Mouse (Mus musculus) lung, postnatal 0 days (tissue): Measurements from ENCODE around the gene Zkscan1. TPM values are rescaled to one million over a fixed set of nuclear protein-coding genes. Genes with fewer than 3 reads are reported as not detected.

Experiments
- ATAC-seq: fragments of 200-750 bp; cut with Nextera tagmentation; 2 replicates; pipeline ENCODE4 v1.8.0; 2017; ENCODE audit warnings: moderate library complexity
- DNase-seq: peaks from one replicate; pipeline ENCODE4 v3.0.0-alpha.2; 2016; ENCODE audit warnings: low spot score
- H3K27ac ChIP-seq: fragments of 300-500 bp; sonication (generic); 2 replicates; pipeline ENCODE4 v1.5.1; 2014; ENCODE audit warnings: antibody characterized with exemption, mild to moderate bottlenecking, low read length, mixed read lengths
- H3K27me3 ChIP-seq: fragments of 300-500 bp; sonication (generic); replicated peaks from 2 replicates; pipeline ENCODE4 v1.6.1; 2014; ENCODE audit warnings: low read length, mixed read lengths; ENCODE audit not compliant: insufficient read depth
- H3K36me3 ChIP-seq: fragments of 300-500 bp; sonication (generic); 2 replicates; pipeline ENCODE4 v1.6.1; 2014; ENCODE audit warnings: low read length, mixed read lengths; ENCODE audit not compliant: insufficient read depth
- H3K4me1 ChIP-seq: fragments of 300-500 bp; sonication (generic); 2 replicates; pipeline ENCODE4 v1.6.1; 2014; ENCODE audit warnings: antibody characterized with exemption, low read depth, low read length, mixed read lengths; ENCODE audit not compliant: insufficient read depth
- H3K4me2 ChIP-seq: fragments of 300-500 bp; sonication (generic); replicated peaks from 2 replicates; pipeline ENCODE4 v1.6.1; 2014; ENCODE audit warnings: low read depth, mild to moderate bottlenecking, low read length, moderate library complexity, mixed read lengths
- H3K4me3 ChIP-seq: fragments of 300-500 bp; sonication (generic); 2 replicates; pipeline ENCODE4 v1.5.1; 2014; ENCODE audit warnings: low read depth, low read length
- H3K9ac ChIP-seq: fragments of 300-500 bp; sonication (generic); replicated peaks from 2 replicates; pipeline ENCODE4 v1.6.1; 2014; ENCODE audit warnings: low read depth, mild to moderate bottlenecking
- H3K9me3 ChIP-seq: fragments of 300-500 bp; sonication (generic); 2 replicates; pipeline ENCODE4 v1.6.1; 2016; ENCODE audit warnings: low read length, mixed read lengths
- CTCF ChIP-seq: IDR thresholded peaks from 2 replicates; pipeline ENCODE4 v1.5.1; 2016; ENCODE audit warnings: antibody characterized with exemption, mild to moderate bottlenecking
- EP300 ChIP-seq: IDR thresholded peaks from 2 replicates; pipeline ENCODE4 v1.6.1; 2016; ENCODE audit warnings: antibody characterized with exemption, mild to moderate bottlenecking, control low read depth
- WGBS: fragments of 180-500 bp; shearing (Covaris S2); extraction: QIAGEN DNeasy Blood & Tissue Kit; methylation state at CpG from one replicate; pipeline ENCODE4 v1.1.7; 2014; 5-methylcytosine and 5-hydroxymethylcytosine counted together
- polyA plus RNA-seq: library from polyadenylated mRNA; unstranded; fragments of >200 nt; fragmentation: Nextera tagmentation; extraction: Ambion mirVana; gene quantifications from 2 replicates; pipeline ENCODE4 v1.2.1, GENCODE M21; 2015

Gene Zkscan1
- polyA plus RNA-seq, 1 experiment from 2014 or later, result 8.2 TPM

GRCm38 (mm10) chr5:138116255-138117198, 31.6 kb downstream of the Zkscan1 start, which contains the start of gene Zscan21:
TSS of gene Zscan21 (plus strand) at chr5:138116903.
- H3K9ac ChIP-seq, result peak within 1 kb of the TSS; percentile 81
- no peaks in the 10 kb centered on the region for H3K36me3 ChIP-seq
- peaks cover 3% of the 10 kb centered on the region; the same call in 1 of the 2 replicates for H3K4me1 ChIP-seq
- H3K4me3 ChIP-seq, result peak within 1 kb of the TSS; percentile 67
- DNase-seq, result peak; percentile 97
- WGBS, result 6% methylated on average over 37 of the region's 38 CpGs
- H3K4me2 ChIP-seq, result peak within 1 kb of the TSS; percentile 69
- no peaks in the 10 kb centered on the region for H3K27me3 ChIP-seq
- TF ChIP-seq CTCF, result peak; percentile 46
- peak; percentile 69 for TF ChIP-seq EP300
- H3K9me3 ChIP-seq, result no peaks in the 10 kb centered on the region
- peak; percentile 99 for ATAC-seq
- H3K27ac ChIP-seq, result peak within 1 kb of the TSS; percentile 95

- Histone ChIP-seq H3K9ac (peak overlapping the region; percentile 81), H3K27ac (peak overlapping the region; percentile 95), H3K4me1 (peaks cover 3% of the 10 kb centered on the region; the same call in 1 of the 2 replicates), H3K36me3 (no peaks in the 10 kb centered on the region), H3K27me3 (no peaks in the 10 kb centered on the region), H3K4me3 (peak overlapping the region; percentile 67), H3K4me2 (peak overlapping the region; percentile 69), H3K9me3 (no peaks in the 10 kb centered on the region)
- peak; percentile 45 for DNase-seq
- no peak; the same call in 1 of the 2 replicates for ATAC-seq
- no peak for TF ChIP-seq CTCF
- no peak for TF ChIP-seq EP300
- WGBS, result 4% methylated on average over 16 of the region's 16 CpGs
Measured at GRCm38 (mm10) chr5:138117199-138118015, 32.5 kb downstream of the Zkscan1 start.

GRCm38 (mm10) chr5:138118041-138118440, 33.2 kb downstream of the Zkscan1 start:
- H3K4me1 ChIP-seq, result peaks cover 3% of the 10 kb centered on the region; the same call in 1 of the 2 replicates
- 56% methylated on average over 3 of the region's 3 CpGs for WGBS
- H3K4me2 ChIP-seq, result peak overlapping the region; percentile 69
- H3K27me3 ChIP-seq, result no peaks in the 10 kb centered on the region
- H3K27ac ChIP-seq, result peak overlapping the region; percentile 95; the same call in 1 of the 2 replicates
- TF ChIP-seq CTCF (no peak), EP300 (no peak)
- DNase-seq, result no peak
- peak overlapping the region; percentile 81; the same call in 1 of the 2 replicates for H3K9ac ChIP-seq
- H3K36me3 ChIP-seq, result no peaks in the 10 kb centered on the region; the same call in 1 of the 2 replicates
- no peak for ATAC-seq
- no peaks in the 10 kb centered on the region for H3K9me3 ChIP-seq
- H3K4me3 ChIP-seq, result peak overlapping the region; percentile 67

- H3K9ac ChIP-seq, result no peak overlapping the region
- peak overlapping the region; percentile 32; the same call in 1 of the 2 replicates for H3K27ac ChIP-seq
- H3K4me3 ChIP-seq, result no peak overlapping the region
- ATAC-seq (peak; percentile 87), DNase-seq (peak; percentile 46)
- no peaks in the 10 kb centered on the region for H3K9me3 ChIP-seq
- WGBS, result 76% methylated on average over 5 of the region's 5 CpGs
- H3K36me3 ChIP-seq, result peaks cover 35% of the 10 kb centered on the region
- peak; percentile 68 for TF ChIP-seq EP300
- TF ChIP-seq CTCF, result no peak
- H3K4me2 ChIP-seq, result no peak overlapping the region
- H3K4me1 ChIP-seq, result no peaks in the 10 kb centered on the region
- H3K27me3 ChIP-seq, result no peaks in the 10 kb centered on the region
Measured at GRCm38 (mm10) chr5:138132425-138133064, 47.7 kb downstream of the Zkscan1 start.

GRCm38 (mm10) chr5:138137257-138137656, 52.4 kb downstream of the Zkscan1 start:
- no peaks in the 10 kb centered on the region for H3K4me1 ChIP-seq
- TF ChIP-seq CTCF (no peak), EP300 (no peak)
- no peak overlapping the region for H3K4me2 ChIP-seq
- DNase-seq (no peak), ATAC-seq (no peak)
- no peaks in the 10 kb centered on the region for H3K9me3 ChIP-seq
- no peak overlapping the region for H3K27ac ChIP-seq
- no peaks in the 10 kb centered on the region for H3K27me3 ChIP-seq
- H3K9ac ChIP-seq, result no peak overlapping the region
- H3K4me3 ChIP-seq, result no peak overlapping the region
- H3K36me3 ChIP-seq, result peaks cover 24% of the 10 kb centered on the region
- WGBS, result 21% methylated on average over 4 of the region's 4 CpGs
